ENCODE assay signal across 18 mouse cellular contexts in genomic region chr16:10996576-10996975, GRCm38 (mm10).
"Had no signal": no experiment of that assay in that cellular context is flagged by ENCODE, and none has a peak within 500 bp of the region (broad histone marks: within the 10 kb centered on the region; RNA-seq: fewer than 3 reads in every experiment).

No protein-coding gene starts in this region.

- DNase-seq: kidney, adult 18-20 months; kidney, adult 9 months; kidney, postnatal 14 days; kidney, postnatal 4 days; liver, postnatal 0 days; lung, embryonic 14.5 days; right cerebral cortex, adult 18-20 months; right cerebral cortex, postnatal 14 days; right cerebral cortex, postnatal 4 days; spleen, adult 18-20 months; thymus, adult 18-20 months; thymus, postnatal 36 days had no signal

- H3K27me3 ChIP-seq: megakaryocyte, embryonic 14.5 days; midbrain, embryonic 13.5 days; neural tube, embryonic 12.5 days; neural tube, embryonic 15.5 days had no signal

- H3K9ac ChIP-seq: liver, embryonic 14.5 days; liver, postnatal 0 days; lung, embryonic 14.5 days; midbrain, embryonic 13.5 days; neural tube, embryonic 12.5 days; neural tube, embryonic 15.5 days had no signal

- H3K27ac ChIP-seq: liver, embryonic 14.5 days; midbrain, embryonic 10.5 days; midbrain, embryonic 13.5 days; neural tube, embryonic 12.5 days; neural tube, embryonic 15.5 days had no signal

- H3K36me3 ChIP-seq: midbrain, embryonic 10.5 days; midbrain, embryonic 13.5 days; neural tube, embryonic 12.5 days; neural tube, embryonic 15.5 days had no signal

- H3K4me3 ChIP-seq: midbrain, embryonic 10.5 days; midbrain, embryonic 13.5 days; neural tube, embryonic 12.5 days; neural tube, embryonic 15.5 days had no signal
